Mouse (Mus musculus): ENCODE data around the gene Atp6ap1l. TPM values are rescaled to one million over a fixed set of nuclear protein-coding genes. Genes with fewer than 3 reads are reported as not detected.

Gene Atp6ap1l
- polyA plus RNA-seq, 1 experiment = not detected

DNA sequence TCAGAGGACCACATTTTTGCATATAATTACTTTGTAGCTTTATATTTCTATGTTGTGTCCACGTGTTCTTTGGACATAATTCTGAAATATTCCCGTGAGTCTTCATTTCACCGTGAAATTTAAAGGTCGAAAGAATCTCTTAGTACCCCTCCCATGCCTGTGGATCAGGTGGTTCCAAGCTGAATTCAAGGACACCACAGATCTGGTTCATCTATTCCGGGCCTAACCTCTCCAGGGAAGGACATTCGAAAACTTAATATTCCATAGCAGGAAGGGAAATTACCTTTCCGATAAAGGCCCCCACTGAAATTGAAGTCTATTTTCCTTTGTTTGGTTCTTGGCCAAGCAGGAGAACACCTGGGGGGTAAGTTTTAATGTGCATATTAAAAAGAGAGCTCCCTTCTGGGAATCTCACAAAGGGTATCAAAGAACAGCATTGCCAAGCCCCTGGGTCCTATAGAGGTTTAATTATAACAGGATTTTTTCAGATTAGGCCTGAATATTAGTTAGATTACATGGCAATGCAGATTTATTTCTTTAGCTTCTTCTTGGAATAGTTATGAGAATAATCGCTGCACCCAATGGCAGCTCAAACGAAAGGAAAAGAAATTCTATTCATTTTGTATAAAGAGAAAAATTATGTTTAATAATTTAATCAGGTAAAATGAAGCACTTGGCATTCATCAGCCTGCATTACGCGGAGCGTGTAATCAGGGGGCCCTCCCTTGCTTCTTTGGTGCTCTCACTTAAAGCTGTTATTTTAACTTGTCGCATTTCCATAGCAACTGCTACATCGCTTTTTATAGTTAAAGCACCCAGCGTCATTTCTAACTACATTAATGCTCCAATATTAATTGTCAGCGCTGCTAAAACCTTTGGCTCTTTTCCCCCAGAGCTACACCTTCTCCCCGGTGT is 7.9 kb upstream of the Atp6ap1l start:
- 86% methylated on average over 17 of the region's 17 CpGs for WGBS

DNA sequence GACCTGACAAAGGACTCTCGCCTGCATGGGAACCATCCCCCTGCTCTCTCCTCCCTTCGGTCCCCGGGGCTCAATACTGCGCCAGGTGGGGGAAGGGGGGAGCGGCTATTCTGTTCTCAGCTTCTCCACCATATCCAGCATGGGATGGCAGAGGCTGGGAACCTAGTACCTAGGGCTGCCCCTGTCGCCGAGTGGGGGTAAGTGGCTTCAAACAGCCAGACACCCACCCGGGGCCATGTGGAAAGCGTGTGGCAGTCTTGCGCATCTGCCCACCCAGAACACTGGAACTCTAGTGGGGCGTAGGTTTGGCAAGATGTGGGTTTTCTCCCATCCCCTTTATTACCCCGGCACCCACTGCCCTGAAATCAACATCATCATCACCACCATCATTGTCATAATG is 2.2 kb upstream of the Atp6ap1l start:
- no peak overlapping the region for H3K27ac ChIP-seq (ENCODE audit: control insufficient read depth, insufficient read depth, low read depth, low read length, poor library complexity)
- no peaks in the 10 kb centered on the region for H3K4me1 ChIP-seq (ENCODE audit: control insufficient read depth, insufficient read depth, low read length)
- TF ChIP-seq CTCF (IDR thresholded peaks at IDR 0.05; ENCODE audit: control insufficient read depth, insufficient read depth, low read length) (no peak), POLR2A (IDR thresholded peaks at IDR 0.05; ENCODE audit: borderline replicate concordance, control insufficient read depth, low read depth, low read length) (no peak)
- H3K4me3 ChIP-seq (replicated peaks; ENCODE audit: control insufficient read depth, low read depth, low read length) = no peak overlapping the region
- 90% methylated on average over 12 of the region's 12 CpGs for WGBS

More for the DNA sequence above, 7.9 kb upstream of the Atp6ap1l start:
- TF ChIP-seq CTCF (IDR thresholded peaks at IDR 0.05; ENCODE audit: control insufficient read depth, insufficient read depth, low read length) = no peak
- no peak for TF ChIP-seq POLR2A (IDR thresholded peaks at IDR 0.05; ENCODE audit: borderline replicate concordance, control insufficient read depth, low read depth, low read length)
- H3K4me3 ChIP-seq (replicated peaks; ENCODE audit: control insufficient read depth, low read depth, low read length) = no peak overlapping the region
- H3K4me1 ChIP-seq (ENCODE audit: control insufficient read depth, insufficient read depth, low read length) = no peaks in the 10 kb centered on the region
- H3K27ac ChIP-seq (ENCODE audit: control insufficient read depth, insufficient read depth, low read depth, low read length, poor library complexity) = no peak overlapping the region

DNA sequence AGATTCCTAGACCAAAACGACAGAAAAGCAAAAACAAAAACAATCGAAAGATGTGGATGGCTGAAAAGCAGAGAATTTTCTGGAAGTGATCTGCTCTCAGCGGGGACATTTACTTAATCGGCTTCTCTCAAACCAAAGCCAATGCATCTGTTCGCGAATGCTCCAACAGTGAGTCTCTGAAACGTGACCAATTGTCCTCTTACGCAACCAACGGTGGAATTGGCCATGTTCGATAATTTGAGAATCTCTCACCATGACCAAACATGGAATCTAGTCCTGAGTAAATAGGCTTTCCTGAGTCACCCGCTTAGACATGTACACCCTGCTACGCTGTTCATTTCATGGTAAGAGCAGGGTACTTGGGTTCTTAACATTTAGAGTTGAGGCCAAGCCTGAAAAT is 8.3 kb downstream of the Atp6ap1l start:
- Histone ChIP-seq H3K4me3 (replicated peaks; ENCODE audit: control insufficient read depth, low read depth, low read length) (no peak overlapping the region), H3K4me1 (ENCODE audit: control insufficient read depth, insufficient read depth, low read length) (no peaks in the 10 kb centered on the region), H3K27ac (ENCODE audit: control insufficient read depth, insufficient read depth, low read depth, low read length, poor library complexity) (no peak overlapping the region)
- 90% methylated on average over 12 of the region's 12 CpGs for WGBS
- TF ChIP-seq POLR2A (IDR thresholded peaks at IDR 0.05; ENCODE audit: borderline replicate concordance, control insufficient read depth, low read depth, low read length) (no peak), CTCF (IDR thresholded peaks at IDR 0.05; ENCODE audit: control insufficient read depth, insufficient read depth, low read length) (no peak)

DNA sequence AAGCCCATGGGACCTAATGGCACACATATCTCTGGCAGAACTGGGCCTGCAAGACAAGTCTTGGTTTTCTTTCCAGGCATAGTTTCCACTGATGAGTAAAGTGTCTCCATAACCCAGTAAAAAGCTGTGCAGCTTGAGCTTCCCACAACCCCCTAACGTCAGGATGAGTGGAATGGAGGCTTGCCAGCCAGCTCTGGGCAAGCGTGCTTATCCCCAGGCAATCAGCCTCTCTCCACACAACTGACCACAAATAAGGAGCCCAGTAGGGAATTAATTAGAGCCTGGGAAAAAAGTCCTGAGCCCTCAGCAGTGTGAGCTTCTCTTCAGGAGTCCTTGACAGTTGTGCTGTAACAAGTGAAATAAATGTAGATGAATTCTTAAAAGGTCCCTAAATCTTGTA is 9.1 kb downstream of the Atp6ap1l start:
- WGBS = 73% methylated on average over 2 of the region's 2 CpGs
- TF ChIP-seq POLR2A (IDR thresholded peaks at IDR 0.05; ENCODE audit: borderline replicate concordance, control insufficient read depth, low read depth, low read length) (no peak), CTCF (IDR thresholded peaks at IDR 0.05; ENCODE audit: control insufficient read depth, insufficient read depth, low read length) (no peak)
- H3K27ac ChIP-seq (ENCODE audit: control insufficient read depth, insufficient read depth, low read depth, low read length, poor library complexity) = no peak overlapping the region
- H3K4me3 ChIP-seq (replicated peaks; ENCODE audit: control insufficient read depth, low read depth, low read length) = no peak overlapping the region
- H3K4me1 ChIP-seq (ENCODE audit: control insufficient read depth, insufficient read depth, low read length) = no peaks in the 10 kb centered on the region

DNA sequence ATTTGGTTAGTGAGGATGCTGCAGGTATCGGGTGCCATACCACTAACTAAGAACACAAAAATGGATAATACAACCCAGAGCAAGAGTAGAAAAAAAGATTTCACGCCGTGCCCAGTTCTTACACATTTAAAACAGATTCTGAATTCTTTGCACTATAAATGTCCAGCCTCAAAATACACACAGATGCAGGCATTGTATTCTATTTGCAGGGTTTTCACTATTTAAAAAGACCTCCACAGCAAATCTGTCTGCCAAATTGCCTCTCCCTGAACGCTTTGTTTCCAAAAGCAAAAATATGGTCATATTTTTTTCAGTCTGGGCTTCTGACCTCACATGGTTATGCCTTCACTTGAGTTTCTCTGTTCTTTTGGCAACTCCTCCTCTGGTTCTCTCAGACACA is 10.3 kb downstream of the Atp6ap1l start:
- H3K4me3 ChIP-seq (replicated peaks; ENCODE audit: control insufficient read depth, low read depth, low read length) = no peak overlapping the region

DNA sequence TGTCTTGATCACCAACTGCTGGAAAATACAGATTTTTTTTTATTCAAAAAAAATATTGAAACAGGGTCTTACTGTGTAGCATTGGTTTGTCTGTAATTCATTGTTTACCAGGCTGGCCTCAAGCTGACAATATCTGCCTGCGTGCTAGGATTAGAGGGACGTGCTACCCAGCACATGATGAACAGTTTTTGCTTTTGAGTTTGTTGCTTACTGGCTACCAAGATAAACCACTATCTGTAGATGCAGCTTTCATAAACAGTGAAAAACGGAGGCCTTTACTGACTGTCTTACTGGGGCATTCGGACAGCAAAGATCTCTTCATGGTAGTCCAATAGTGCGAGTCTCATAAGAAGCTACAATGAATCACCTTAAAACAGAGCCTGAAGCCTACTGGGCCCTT is 15.0 kb downstream of the Atp6ap1l start:
- WGBS = 64% methylated on average over 5 of the region's 5 CpGs
- no peaks in the 10 kb centered on the region; the same call in 1 of the 2 replicates for H3K4me1 ChIP-seq (ENCODE audit: control insufficient read depth, insufficient read depth, low read length)
- TF ChIP-seq CTCF (IDR thresholded peaks at IDR 0.05; ENCODE audit: control insufficient read depth, insufficient read depth, low read length) = no peak
- no peak overlapping the region for H3K27ac ChIP-seq (ENCODE audit: control insufficient read depth, insufficient read depth, low read depth, low read length, poor library complexity)
- no peak overlapping the region for H3K4me3 ChIP-seq (replicated peaks; ENCODE audit: control insufficient read depth, low read depth, low read length)

More for the DNA sequence above, 10.3 kb downstream of the Atp6ap1l start:
- H3K27ac ChIP-seq (ENCODE audit: control insufficient read depth, insufficient read depth, low read depth, low read length, poor library complexity) = no peak overlapping the region
- H3K4me1 ChIP-seq (ENCODE audit: control insufficient read depth, insufficient read depth, low read length) = no peaks in the 10 kb centered on the region
- no peak for TF ChIP-seq CTCF (IDR thresholded peaks at IDR 0.05; ENCODE audit: control insufficient read depth, insufficient read depth, low read length)
- TF ChIP-seq POLR2A (IDR thresholded peaks at IDR 0.05; ENCODE audit: borderline replicate concordance, control insufficient read depth, low read depth, low read length) = no peak
- 89% methylated on average over 4 of the region's 4 CpGs for WGBS

DNA sequence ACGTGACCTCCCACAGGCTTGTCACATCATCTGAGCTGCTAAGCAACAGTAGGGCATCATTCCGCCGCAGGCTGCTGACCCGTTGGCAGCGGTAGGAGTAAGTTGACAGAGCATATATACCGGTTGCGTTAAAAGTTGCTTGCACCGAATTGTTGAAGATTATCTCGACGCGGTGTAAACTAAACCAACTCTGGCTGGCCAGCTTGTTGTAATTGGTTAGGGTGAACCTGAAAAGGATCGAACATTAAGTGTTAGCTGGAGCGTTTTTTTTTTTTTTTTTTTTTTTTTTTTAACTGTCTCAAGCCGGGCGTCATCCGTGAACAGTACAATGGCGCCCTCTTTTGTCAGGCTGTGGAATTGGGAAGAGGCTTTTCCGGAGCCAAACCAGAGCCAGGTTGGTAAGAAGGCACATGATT is 18.6 kb downstream of the Atp6ap1l start:
- Histone ChIP-seq H3K4me1 (ENCODE audit: control insufficient read depth, insufficient read depth, low read length) (no peaks in the 10 kb centered on the region; the same call in 1 of the 2 replicates), H3K4me3 (replicated peaks; ENCODE audit: control insufficient read depth, low read depth, low read length) (peak overlapping the region; percentile 26), H3K27ac (ENCODE audit: control insufficient read depth, insufficient read depth, low read depth, low read length, poor library complexity) (no peak overlapping the region)
- WGBS = 2% methylated on average over 18 of the region's 18 CpGs
- TF ChIP-seq CTCF (IDR thresholded peaks at IDR 0.05; ENCODE audit: control insufficient read depth, insufficient read depth, low read length) (peak; percentile 61), POLR2A (IDR thresholded peaks at IDR 0.05; ENCODE audit: borderline replicate concordance, control insufficient read depth, low read depth, low read length) (no peak)

DNA sequence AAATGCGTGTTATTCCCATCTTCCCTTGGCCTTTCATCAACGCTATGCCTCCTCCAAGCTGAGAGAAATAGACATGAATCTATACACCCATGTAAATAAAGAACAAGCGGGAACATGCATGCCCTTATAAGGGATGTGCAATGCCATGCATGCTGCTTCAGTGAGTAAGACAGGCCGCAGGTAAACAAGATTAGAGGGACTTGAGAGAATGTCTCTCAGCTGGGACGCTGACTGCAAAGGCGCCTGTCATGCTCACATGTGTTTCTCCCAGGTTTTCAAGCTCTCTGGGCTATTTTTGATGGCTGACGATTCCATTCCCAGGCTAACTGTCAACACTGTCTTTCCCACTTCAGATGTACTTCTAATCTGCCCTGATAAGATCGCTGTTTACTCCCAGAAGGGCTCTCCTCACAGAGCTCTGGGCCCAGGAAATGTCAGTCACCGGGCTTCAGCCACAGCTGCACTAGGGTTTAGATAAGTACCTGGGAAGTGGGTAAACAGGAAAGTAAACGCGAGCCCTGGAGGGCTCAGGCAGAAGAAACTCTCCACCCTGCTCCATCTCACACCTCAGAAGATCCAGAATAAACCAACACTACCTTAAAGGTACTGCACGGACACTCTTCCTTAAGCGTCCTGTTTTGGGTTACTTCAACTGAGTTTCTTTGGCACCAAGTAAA is 19.2 kb downstream of the Atp6ap1l start:
- no peak for TF ChIP-seq CTCF (IDR thresholded peaks at IDR 0.05; ENCODE audit: control insufficient read depth, insufficient read depth, low read length)
- TF ChIP-seq POLR2A (IDR thresholded peaks at IDR 0.05; ENCODE audit: borderline replicate concordance, control insufficient read depth, low read depth, low read length) = no peak
- no peak overlapping the region for H3K4me3 ChIP-seq (replicated peaks; ENCODE audit: control insufficient read depth, low read depth, low read length)
- no peaks in the 10 kb centered on the region; the same call in 1 of the 2 replicates for H3K4me1 ChIP-seq (ENCODE audit: control insufficient read depth, insufficient read depth, low read length)
- WGBS = 42% methylated on average over 13 of the region's 13 CpGs
- no peak overlapping the region for H3K27ac ChIP-seq (ENCODE audit: control insufficient read depth, insufficient read depth, low read depth, low read length, poor library complexity)

Data from bone marrow, adult 2 months (tissue).